Mouse (Mus musculus): Measurements from ENCODE around the gene Gm3642. TPM values are rescaled to one million over a fixed set of nuclear protein-coding genes. Genes with fewer than 3 reads are reported as not detected.
"Not testable (repeated sequence)": the region's sequence is repeated elsewhere in the genome, so short reads cannot be mapped to it uniquely, and the experiment has no call there.

Gene Gm3642
- not detected in 2 replicates for polyA plus RNA-seq (2014; fragmentation: Nextera tagmentation; extraction: Ambion mirVana)

- not testable (repeated sequence) for ATAC-seq (ENCODE audit: low FRiP score, low TSS enrichment); H3K9me3 ChIP-seq (ENCODE audit: control insufficient read depth, low read length); H3K4me2 ChIP-seq (ENCODE audit: low read length); H3K27ac ChIP-seq (replicated peaks; ENCODE audit: low read depth, low read length); H3K9ac ChIP-seq (replicated peaks; ENCODE audit: low read length); DNase-seq; H3K27me3 ChIP-seq (ENCODE audit: control insufficient read depth, insufficient read depth, low read length); H3K36me3 ChIP-seq (ENCODE audit: control insufficient read depth, insufficient read depth, low read length); H3K4me1 ChIP-seq (ENCODE audit: control insufficient read depth, insufficient read depth, low read length); H3K4me3 ChIP-seq (replicated peaks; ENCODE audit: low read depth, low read length)
- no CpG with 5 or more reads among the region's 3 CpGs for WGBS
These were observed at the start of gene Gm3642 for GRCm38 (mm10) chr14:6840211-6840610. TSS of gene Gm3642 (minus strand) at chr14:6840311.

DNA sequence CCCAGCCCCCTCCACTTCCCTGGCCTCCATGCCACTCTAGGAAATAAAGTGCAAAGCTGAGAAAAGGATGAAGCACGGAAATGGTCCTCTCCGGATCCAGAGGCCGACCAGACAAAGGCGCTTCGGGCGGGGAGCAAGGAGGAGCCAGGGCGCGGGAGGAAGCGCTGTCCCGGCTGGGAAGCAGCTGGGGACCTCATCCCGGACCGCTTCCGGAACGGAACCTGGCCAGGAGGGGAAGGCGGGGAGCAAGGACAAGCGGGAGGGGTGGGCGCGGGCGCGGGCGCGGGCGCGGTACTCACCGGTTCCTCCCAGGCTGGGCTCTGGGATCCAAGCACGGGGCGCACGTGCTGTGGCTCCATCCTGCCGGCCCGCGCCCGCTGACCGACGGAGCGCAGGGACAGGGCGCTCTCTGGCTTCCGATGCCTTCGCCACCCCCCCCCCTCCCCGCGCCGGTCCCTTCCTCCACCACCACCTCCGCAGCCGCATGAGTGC, 49.5 kb upstream of the Gm3642 start, which contains the start of gene Gm3667:
Gm3667 (minus strand) TSS at position 442 of the 492 bp plus-strand sequence.
- 0% methylated on average over 19 of the region's 43 CpGs for WGBS
- Histone ChIP-seq H3K9ac (replicated peaks; ENCODE audit: low read length) (peak within 1 kb of the TSS; percentile 56), H3K4me2 (ENCODE audit: low read length) (peak within 1 kb of the TSS; percentile 48), H3K4me3 (replicated peaks; ENCODE audit: low read depth, low read length) (peak within 1 kb of the TSS; percentile 39)
- not testable (repeated sequence) for H3K27ac ChIP-seq (replicated peaks; ENCODE audit: low read depth, low read length); H3K36me3 ChIP-seq (ENCODE audit: control insufficient read depth, insufficient read depth, low read length); H3K27me3 ChIP-seq (ENCODE audit: control insufficient read depth, insufficient read depth, low read length); ATAC-seq (ENCODE audit: low FRiP score, low TSS enrichment); H3K9me3 ChIP-seq (ENCODE audit: control insufficient read depth, low read length); H3K4me1 ChIP-seq (ENCODE audit: control insufficient read depth, insufficient read depth, low read length)
- peak; percentile 3 for DNase-seq

GRCm38 (mm10) chr14:6888811-6889210, 48.7 kb upstream of the Gm3642 start:
- not testable (repeated sequence) for H3K36me3 ChIP-seq (ENCODE audit: control insufficient read depth, insufficient read depth, low read length); H3K9ac ChIP-seq (replicated peaks; ENCODE audit: low read length); H3K27ac ChIP-seq (replicated peaks; ENCODE audit: low read depth, low read length); H3K27me3 ChIP-seq (ENCODE audit: control insufficient read depth, insufficient read depth, low read length); H3K4me1 ChIP-seq (ENCODE audit: control insufficient read depth, insufficient read depth, low read length); ATAC-seq (ENCODE audit: low FRiP score, low TSS enrichment); DNase-seq; H3K9me3 ChIP-seq (ENCODE audit: control insufficient read depth, low read length)
- Histone ChIP-seq H3K4me3 (replicated peaks; ENCODE audit: low read depth, low read length) (peak overlapping the region; percentile 39), H3K4me2 (ENCODE audit: low read length) (peak overlapping the region; percentile 48)
- 14% methylated on average over 4 of the region's 5 CpGs for WGBS

DNA sequence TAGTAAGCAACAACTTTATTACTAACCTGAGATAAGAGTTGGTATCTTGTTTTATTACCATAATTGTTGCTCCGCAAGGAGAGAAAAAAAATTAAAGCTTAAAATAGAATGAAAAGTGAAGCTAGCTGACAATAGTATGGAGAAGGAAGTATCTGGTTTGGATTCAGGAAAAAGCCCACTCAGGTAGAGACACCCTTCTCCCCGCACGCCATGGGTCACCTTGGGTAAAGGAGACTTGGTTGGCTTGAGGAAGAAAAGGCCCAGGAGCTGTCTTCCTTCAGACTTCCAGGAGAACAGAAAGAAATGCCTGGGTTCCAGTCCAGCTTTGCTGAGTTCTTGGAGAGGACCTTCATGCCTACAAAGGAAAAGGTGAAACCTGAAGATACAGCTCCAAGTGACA, 16.8 kb downstream of the Gm3642 start:
- not testable (repeated sequence) for H3K9ac ChIP-seq (replicated peaks; ENCODE audit: low read length); H3K27ac ChIP-seq (replicated peaks; ENCODE audit: low read depth, low read length); H3K4me2 ChIP-seq (ENCODE audit: low read length); H3K27me3 ChIP-seq (ENCODE audit: control insufficient read depth, insufficient read depth, low read length); H3K36me3 ChIP-seq (ENCODE audit: control insufficient read depth, insufficient read depth, low read length); H3K4me1 ChIP-seq (ENCODE audit: control insufficient read depth, insufficient read depth, low read length); H3K4me3 ChIP-seq (replicated peaks; ENCODE audit: low read depth, low read length); DNase-seq; ATAC-seq (ENCODE audit: low FRiP score, low TSS enrichment); H3K9me3 ChIP-seq (ENCODE audit: control insufficient read depth, low read length)
- WGBS = 91% methylated on average over 3 of the region's 3 CpGs

Other genes with a start within 250 kb of the Gm3642 start
- 0.97 and 1.4 TPM in 2 replicates for gene Gm3629, start 249.7 kb downstream of the Gm3642 start, polyA plus RNA-seq (2014; fragmentation: Nextera tagmentation; extraction: Ambion mirVana)
- gene Gm3460, start 217.9 kb downstream of the Gm3642 start, polyA plus RNA-seq (2014; fragmentation: Nextera tagmentation; extraction: Ambion mirVana) = 0.43 TPM in 1 of 2 replicates, not detected in the other
- gene Gm10251, start 156.1 kb downstream of the Gm3642 start, polyA plus RNA-seq (2014; fragmentation: Nextera tagmentation; extraction: Ambion mirVana) = not detected in 2 replicates
- 0.18 TPM in 1 of 2 replicates, not detected in the other for gene Gm8050, start 120.1 kb downstream of the Gm3642 start, polyA plus RNA-seq (2014; fragmentation: Nextera tagmentation; extraction: Ambion mirVana)
- gene Gm3636, start 98.0 kb downstream of the Gm3642 start, polyA plus RNA-seq (2014; fragmentation: Nextera tagmentation; extraction: Ambion mirVana) = 16.0 and 20.2 TPM in 2 replicates
- gene Gm8362, start 65.9 kb downstream of the Gm3642 start, polyA plus RNA-seq (2014; fragmentation: Nextera tagmentation; extraction: Ambion mirVana) = not detected in 2 replicates
- 11.7 and 14.4 TPM in 2 replicates for gene Gm3667, start 49.7 kb upstream of the Gm3642 start, polyA plus RNA-seq (2014; fragmentation: Nextera tagmentation; extraction: Ambion mirVana)
- gene Gm6356, start 133.5 kb upstream of the Gm3642 start, polyA plus RNA-seq (2014; fragmentation: Nextera tagmentation; extraction: Ambion mirVana) = not detected in 2 replicates
- 4.9 and 5.6 TPM in 2 replicates for gene Gm10406, start 187.1 kb upstream of the Gm3642 start, polyA plus RNA-seq (2014; fragmentation: Nextera tagmentation; extraction: Ambion mirVana)
- not detected in 2 replicates for gene Gm3685, start 204.7 kb upstream of the Gm3642 start, polyA plus RNA-seq (2014; fragmentation: Nextera tagmentation; extraction: Ambion mirVana)